ENCODE assay signal across 7 mouse cellular contexts in genomic region chr12:52288537-52288936, GRCm38 (mm10).
DNase-seq lines count a peak whose midpoint lies in the region; ATAC-seq and TF ChIP-seq lines count a peak whose summit lies in the region.

No protein-coding gene starts in this region.

- ATAC-seq in forebrain, embryonic 14.5 days = peak; percentile 6; the same call in 1 of the 2 replicates

- H3K9ac ChIP-seq in forebrain, embryonic 14.5 days (ENCODE audit: low read length) = no peak overlapping the region

- H3K4me2 ChIP-seq in forebrain, embryonic 14.5 days (ENCODE audit: low read length) = no peak overlapping the region; the same call in 1 of the 2 replicates

- H3K27me3 ChIP-seq in embryonic facial prominence, embryonic 10.5 days (replicated peaks; ENCODE audit: low read depth, poor library complexity, severe bottlenecking) = no peaks in the 10 kb centered on the region
- H3K27me3 ChIP-seq in forebrain, embryonic 14.5 days (replicated peaks; ENCODE audit: control insufficient read depth, insufficient read depth, low read length) = no peaks in the 10 kb centered on the region

- no peaks in the 10 kb centered on the region for H3K9me3 ChIP-seq in embryonic facial prominence, embryonic 10.5 days
- H3K9me3 ChIP-seq in forebrain, embryonic 14.5 days (replicated peaks; ENCODE audit: control insufficient read depth, low read length) = no peaks in the 10 kb centered on the region

- TF ChIP-seq CTCF in left cerebral cortex, adult 2 months (IDR thresholded peaks at IDR 0.05) = no peak

- H3K4me3 ChIP-seq in embryonic facial prominence, embryonic 10.5 days = no peak overlapping the region
- H3K4me3 ChIP-seq in forebrain, embryonic 14.5 days (ENCODE audit: low read depth, low read length) = no peak overlapping the region
- H3K4me3 ChIP-seq in left cerebral cortex, adult 2 months = no peak overlapping the region

- H3K36me3 ChIP-seq in embryonic facial prominence, embryonic 10.5 days (replicated peaks) = no peaks in the 10 kb centered on the region
- H3K36me3 ChIP-seq in forebrain, embryonic 14.5 days (ENCODE audit: control insufficient read depth, insufficient read depth, low read length) = no peaks in the 10 kb centered on the region

- H3K27ac ChIP-seq in embryonic facial prominence, embryonic 10.5 days (replicated peaks) = 0 out of 2 replicates have a peak overlapping the region, but pooled peaks have one; percentile 44
- H3K27ac ChIP-seq in forebrain, embryonic 14.5 days (ENCODE audit: low read depth, low read length) = no peak overlapping the region
- no peak overlapping the region for H3K27ac ChIP-seq in left cerebral cortex, adult 2 months

- H3K4me1 ChIP-seq in embryonic facial prominence, embryonic 10.5 days = peaks cover 23% of the 10 kb centered on the region
- peaks cover 13% of the 10 kb centered on the region for H3K4me1 ChIP-seq in forebrain, embryonic 14.5 days (ENCODE audit: control insufficient read depth, insufficient read depth, low read length)

- DNase-seq in embryonic facial prominence, embryonic 10.5 days (ENCODE audit: low spot score) = no peak
- DNase-seq in forebrain, embryonic 14.5 days (ENCODE audit: low spot score) = peak; percentile 7
- DNase-seq in kidney, adult 8-10 months = peak; percentile 39 to 62
- peak; percentile 88 for DNase-seq in lung, postnatal 36 days
- DNase-seq in thymus, postnatal 25 days = no peak
- DNase-seq in left cerebral cortex, adult 2 months (ENCODE audit: extremely low spot score in 1 of 2, low spot score in 2 of 2) = no peak
- DNase-seq in B cell, adult 2 months = no peak

- WGBS in embryonic facial prominence, embryonic 10.5 days = 75% methylated on average over 4 of the region's 4 CpGs
- whole genome bisulfite sequencing in forebrain, embryonic 14.5 days = 73% methylated on average over 4 of the region's 4 CpGs

- intact Hi-C loops in left cerebral cortex, adult 2 months (cut with DNase I) = no loop called here

Comparison
In these comparisons a context has a peak if more than half of its experiments do, and no peak if none do; other contexts are left out.
1. DNase-seq: peak in forebrain, embryonic 14.5 days (single experiment), kidney, adult 8-10 months (2 of 2) and lung, postnatal 36 days (single experiment); none in embryonic facial prominence, embryonic 10.5 days (single experiment), thymus, postnatal 25 days (single experiment), left cerebral cortex, adult 2 months (0 of 2) and B cell, adult 2 months (0 of 2).